Mouse (Mus musculus): ENCODE measurements around the gene Fam131c. TPM values are rescaled to one million over a fixed set of nuclear protein-coding genes. Genes with fewer than 3 reads are reported as not detected.

The Fam131c gene
- polyA plus RNA-seq, 1 experiment from 2014 or later, result not detected

DNA sequence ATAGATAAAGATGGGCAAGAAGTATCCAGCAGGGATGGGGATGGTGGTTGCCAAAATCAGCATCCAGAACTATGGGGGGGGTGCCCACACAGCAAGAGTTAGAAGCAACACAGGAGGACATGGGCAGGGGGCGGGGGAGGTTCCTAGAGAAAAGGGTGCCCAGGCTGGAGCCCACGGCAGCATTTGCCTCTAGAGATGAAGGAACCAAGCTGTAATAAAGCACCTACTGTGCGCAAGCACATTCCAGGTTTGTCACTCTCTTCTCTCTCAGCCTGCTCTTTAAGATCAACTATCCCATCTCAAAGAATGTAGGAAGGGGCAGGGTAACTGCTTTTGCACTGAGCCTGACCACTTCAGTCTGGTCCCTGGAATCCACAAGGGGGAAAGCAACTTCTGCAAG is 40.6 kb downstream of the Fam131c start:
- 84% methylated on average over 3 of the region's 3 CpGs for WGBS (ENCODE audit: missing documents)

DNA sequence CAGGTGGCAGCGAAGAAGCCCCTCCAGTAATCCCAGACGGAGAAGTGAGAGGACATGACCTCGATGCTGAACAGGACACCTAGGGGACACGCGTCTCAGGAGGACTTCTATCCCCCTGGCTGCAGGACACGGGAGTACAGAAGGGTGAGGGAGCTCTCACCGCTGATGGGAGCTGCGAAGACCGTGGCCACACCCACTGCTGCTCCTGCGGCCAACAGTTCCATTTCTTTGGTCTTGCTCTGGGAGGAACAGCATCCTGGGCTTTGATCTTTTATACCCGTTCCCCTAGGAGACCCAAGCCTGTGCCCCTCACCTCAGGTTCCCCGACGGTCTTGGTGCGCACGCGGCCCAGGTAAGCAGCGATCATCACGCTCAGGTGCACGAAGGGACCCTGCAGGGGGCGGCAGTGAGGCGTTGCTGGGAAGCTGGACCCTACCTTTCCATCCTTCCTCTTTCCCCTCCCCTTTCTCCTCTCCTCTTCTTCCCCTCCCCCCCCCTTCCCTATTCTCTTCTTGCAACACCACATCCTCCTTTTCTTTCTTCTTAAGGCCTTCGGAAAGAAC is 43.5 kb downstream of the Fam131c start:
- Histone ChIP-seq H3K4me3 (ENCODE audit: inconsistent target) (no peak overlapping the region), H3K27ac (no peak overlapping the region), H3K79me2 (ENCODE audit: inconsistent target) (no peaks in the 10 kb centered on the region), H3K36me3 (ENCODE audit: inconsistent target) (no peaks in the 10 kb centered on the region)
- 37% methylated on average over 21 of the region's 22 CpGs for WGBS (ENCODE audit: missing documents)

More for the DNA sequence above, 40.6 kb downstream of the Fam131c start:
- Histone ChIP-seq H3K79me2 (ENCODE audit: inconsistent target) (no peaks in the 10 kb centered on the region), H3K4me3 (ENCODE audit: inconsistent target) (no peak overlapping the region), H3K27ac (no peak overlapping the region), H3K36me3 (ENCODE audit: inconsistent target) (no peaks in the 10 kb centered on the region)

- WGBS (ENCODE audit: missing documents), result 93% methylated on average over 7 of the region's 7 CpGs
- Histone ChIP-seq H3K27ac (no peak within 1 kb of the TSS), H3K4me3 (ENCODE audit: inconsistent target) (no peak within 1 kb of the TSS), H3K36me3 (ENCODE audit: inconsistent target) (no peaks in the 10 kb centered on the region), H3K79me2 (ENCODE audit: inconsistent target) (no peaks in the 10 kb centered on the region)
These were observed 47.9 kb downstream of the Fam131c start, which contains the start of gene Clcnkb for GRCm38 (mm10) chr4:141415924-141416323. Clcnkb (minus strand) TSS chr4:141416014.

- Histone ChIP-seq H3K79me2 (ENCODE audit: inconsistent target) (no peaks in the 10 kb centered on the region), H3K4me3 (ENCODE audit: inconsistent target) (no peak overlapping the region), H3K27ac (peak overlapping the region; percentile 44), H3K36me3 (ENCODE audit: inconsistent target) (no peaks in the 10 kb centered on the region)
- 18% methylated on average over 27 of the region's 27 CpGs for WGBS (ENCODE audit: missing documents)
These were observed 51.6 kb downstream of the Fam131c start for GRCm38 (mm10) chr4:141419398-141420191.

DNA sequence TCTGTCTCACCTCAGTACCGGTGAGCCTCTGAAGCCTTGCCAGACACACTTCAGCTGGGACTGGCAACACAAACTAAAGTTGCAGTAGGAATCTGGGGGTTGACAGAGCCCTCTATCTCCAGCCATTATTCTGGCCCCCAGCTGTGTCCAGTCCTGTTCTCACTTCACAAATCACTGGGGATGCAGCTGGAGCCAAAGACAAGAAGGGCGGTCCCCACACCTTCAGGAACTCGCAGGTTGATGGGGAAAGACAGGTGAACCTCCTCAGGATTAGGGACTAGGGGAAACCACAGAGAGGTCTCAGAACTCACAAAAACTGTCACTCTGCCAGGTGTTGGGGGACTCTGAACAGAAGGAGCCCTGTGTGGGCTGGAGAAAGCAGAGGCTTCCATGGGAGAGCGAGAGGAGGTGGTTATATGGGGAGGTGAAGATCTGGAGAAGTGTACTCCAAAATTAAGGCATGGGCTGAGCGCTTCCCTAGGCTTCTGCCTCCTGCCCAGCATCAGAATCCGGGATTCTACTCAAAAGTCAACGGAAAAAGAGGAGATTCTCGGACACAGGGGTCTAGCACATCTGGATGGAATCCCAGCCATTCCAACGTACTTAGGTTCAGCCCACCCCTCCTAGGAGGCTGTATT is 52.3 kb downstream of the Fam131c start, which contains the start of gene Hspb7:
Gene Hspb7 (plus strand): TSS at position 588 of the 638 bp plus-strand sequence.
- Histone ChIP-seq H3K4me3 (ENCODE audit: inconsistent target) (no peak within 1 kb of the TSS), H3K36me3 (ENCODE audit: inconsistent target) (no peaks in the 10 kb centered on the region), H3K79me2 (ENCODE audit: inconsistent target) (no peaks in the 10 kb centered on the region), H3K27ac (peak within 1 kb of the TSS; percentile 44)
- WGBS (ENCODE audit: missing documents), result 79% methylated on average over 9 of the region's 9 CpGs

DNA sequence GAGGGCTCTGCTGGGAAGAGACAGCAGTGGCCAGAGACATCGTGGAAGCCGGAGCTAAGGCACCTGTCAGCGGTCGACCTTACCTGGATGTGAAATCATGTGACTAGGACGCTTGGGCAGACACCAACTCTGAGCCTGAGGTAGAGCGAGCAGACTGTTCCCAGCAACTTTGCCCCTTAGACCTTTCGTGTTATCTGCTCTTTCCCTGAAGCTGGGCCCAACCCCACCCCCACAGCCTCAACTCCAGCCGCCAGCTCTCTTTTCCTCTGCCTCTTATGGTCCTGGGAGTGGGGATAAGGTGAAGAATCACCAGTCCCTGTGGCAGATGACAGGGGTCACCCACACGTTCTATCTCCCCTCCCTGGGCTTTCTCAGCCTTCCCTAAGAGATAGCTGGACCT is 52.9 kb downstream of the Fam131c start:
- 90% methylated on average over 9 of the region's 9 CpGs for WGBS (ENCODE audit: missing documents)

GRCm38 (mm10) chr4:141421423-141421822 is 53.4 kb downstream of the Fam131c start:
- Histone ChIP-seq H3K79me2 (ENCODE audit: inconsistent target) (no peaks in the 10 kb centered on the region), H3K27ac (no peak overlapping the region), H3K36me3 (ENCODE audit: inconsistent target) (no peaks in the 10 kb centered on the region), H3K4me3 (ENCODE audit: inconsistent target) (no peak overlapping the region)
- 89% methylated on average over 14 of the region's 14 CpGs for WGBS (ENCODE audit: missing documents)

More for the DNA sequence above, 52.9 kb downstream of the Fam131c start:
- H3K79me2 ChIP-seq (ENCODE audit: inconsistent target), result no peaks in the 10 kb centered on the region
- no peaks in the 10 kb centered on the region for H3K36me3 ChIP-seq (ENCODE audit: inconsistent target)
- no peak overlapping the region for H3K4me3 ChIP-seq (ENCODE audit: inconsistent target)
- no peak overlapping the region for H3K27ac ChIP-seq

DNA sequence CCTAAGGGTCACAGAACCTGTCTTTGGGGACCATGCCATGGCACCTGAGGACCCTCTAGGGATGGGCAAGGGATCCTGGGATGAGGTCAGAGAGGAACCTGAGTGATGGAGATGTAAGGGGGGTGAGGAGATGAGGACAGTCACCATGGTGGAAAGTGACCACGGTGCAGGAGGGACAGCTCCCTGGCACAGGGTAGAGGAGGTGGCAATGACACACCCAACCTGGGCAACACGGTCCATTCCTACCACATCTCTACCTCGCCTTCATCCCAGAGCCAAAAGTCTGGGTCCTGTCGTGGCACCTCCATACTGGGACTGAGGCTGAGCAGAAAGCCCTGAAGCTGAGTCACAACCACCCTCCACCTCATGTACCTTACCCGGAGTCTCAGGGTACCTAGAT is 54.8 kb downstream of the Fam131c start:
- Histone ChIP-seq H3K36me3 (ENCODE audit: inconsistent target) (no peaks in the 10 kb centered on the region), H3K4me3 (ENCODE audit: inconsistent target) (no peak overlapping the region), H3K27ac (no peak overlapping the region), H3K79me2 (ENCODE audit: inconsistent target) (no peaks in the 10 kb centered on the region)
- 96% methylated on average over 5 of the region's 5 CpGs for WGBS (ENCODE audit: missing documents)

GRCm38 (mm10) chr4:141423288-141423687 is 55.3 kb downstream of the Fam131c start:
- H3K36me3 ChIP-seq (ENCODE audit: inconsistent target), result no peaks in the 10 kb centered on the region
- H3K27ac ChIP-seq, result no peak overlapping the region
- no peaks in the 10 kb centered on the region for H3K79me2 ChIP-seq (ENCODE audit: inconsistent target)
- no peak overlapping the region for H3K4me3 ChIP-seq (ENCODE audit: inconsistent target)
- WGBS (ENCODE audit: missing documents), result 84% methylated on average over 5 of the region's 5 CpGs

DNA sequence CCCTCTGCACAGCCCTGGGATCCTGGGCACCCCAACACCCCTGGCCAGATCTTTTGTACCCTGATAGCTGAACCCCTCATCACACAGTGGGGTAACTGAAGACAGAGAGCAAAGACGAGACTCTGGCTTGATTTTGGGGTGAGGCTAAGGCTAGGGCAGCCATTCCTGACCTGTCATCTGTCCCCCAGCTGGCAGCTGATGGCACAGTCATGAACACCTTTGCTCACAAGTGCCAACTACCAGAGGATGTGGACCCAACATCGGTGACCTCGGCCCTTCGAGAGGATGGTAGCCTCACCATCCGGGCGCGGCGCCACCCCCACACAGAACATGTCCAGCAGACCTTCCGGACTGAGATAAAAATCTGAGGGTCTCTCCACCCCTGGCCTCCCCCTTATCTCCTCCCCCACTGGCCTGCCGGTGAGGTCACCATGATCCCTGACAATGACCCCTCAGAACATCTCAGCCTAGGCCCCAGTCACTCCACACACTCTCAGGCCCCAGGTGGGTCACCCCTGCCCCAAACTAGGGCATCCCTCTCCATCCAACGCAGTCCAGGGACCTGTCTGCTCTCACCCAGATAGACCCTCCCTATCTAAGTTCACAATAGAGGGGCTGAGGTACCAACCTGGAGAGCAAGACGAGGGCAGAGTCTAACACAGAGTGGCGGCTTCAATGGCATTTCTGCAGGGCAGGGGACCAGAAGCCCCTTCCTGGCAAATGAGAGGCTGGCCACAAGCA is 55.8 kb downstream of the Fam131c start:
- H3K27ac ChIP-seq, result 0 out of 2 replicates have a peak overlapping the region, but pooled peaks have one; percentile 1
- no peaks in the 10 kb centered on the region for H3K36me3 ChIP-seq (ENCODE audit: inconsistent target)
- 96% methylated on average over 13 of the region's 13 CpGs for WGBS (ENCODE audit: missing documents)
- no peaks in the 10 kb centered on the region for H3K79me2 ChIP-seq (ENCODE audit: inconsistent target)
- H3K4me3 ChIP-seq (ENCODE audit: inconsistent target), result no peak overlapping the region

DNA sequence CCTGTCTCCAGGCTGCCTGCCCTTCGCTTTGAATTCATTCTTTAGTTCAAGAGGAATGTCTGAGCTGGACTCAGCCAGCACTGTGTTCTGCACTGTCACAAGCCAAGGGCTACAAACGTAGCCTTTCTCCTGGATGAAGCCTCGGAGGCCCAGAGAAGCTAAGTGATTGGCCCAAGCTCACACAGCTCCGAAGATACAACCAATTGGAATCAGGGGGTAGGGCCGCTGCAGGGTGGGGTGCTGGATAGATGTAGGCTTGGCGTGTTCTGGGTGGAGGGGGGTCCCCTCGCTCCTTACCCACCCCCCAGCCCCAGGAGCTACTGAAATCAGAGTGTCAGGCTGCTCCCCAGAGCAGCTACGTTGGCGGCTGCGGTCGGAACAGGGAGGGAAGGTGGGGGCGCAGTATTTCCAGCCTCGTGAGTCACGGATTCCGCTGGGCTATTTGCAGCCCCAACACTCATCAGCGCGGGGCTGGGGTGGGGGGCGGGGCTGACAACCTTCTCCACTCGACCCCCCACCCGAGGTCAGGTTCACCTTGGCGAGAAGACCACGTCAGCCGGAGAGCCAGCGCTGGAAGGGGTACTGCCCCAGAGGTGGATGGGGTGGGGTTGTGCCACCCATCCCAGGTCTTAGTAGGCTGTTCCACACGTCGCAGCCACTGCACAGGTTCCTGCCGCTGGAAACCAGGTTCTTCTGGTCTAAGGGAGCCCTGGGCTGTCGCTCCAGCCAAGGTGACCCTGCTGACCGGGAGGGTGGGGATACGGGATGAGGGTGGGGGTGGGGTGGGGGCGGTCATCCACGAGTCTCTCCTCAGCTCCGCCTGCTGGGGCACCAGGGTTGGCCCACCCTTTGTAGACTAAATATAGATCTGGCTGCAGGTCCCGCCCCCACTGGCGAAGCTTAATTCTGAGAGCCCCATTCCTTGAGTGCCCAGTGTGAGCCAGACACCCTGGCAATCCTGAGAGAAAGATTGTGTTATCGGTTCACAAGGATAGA is 57.8 kb downstream of the Fam131c start:
- Histone ChIP-seq H3K79me2 (ENCODE audit: inconsistent target) (no peaks in the 10 kb centered on the region), H3K36me3 (ENCODE audit: inconsistent target) (no peaks in the 10 kb centered on the region), H3K4me3 (ENCODE audit: inconsistent target) (peak overlapping the region; percentile 40), H3K27ac (peak overlapping the region; percentile 69)
- 5% methylated on average over 30 of the region's 36 CpGs for WGBS (ENCODE audit: missing documents)

DNA sequence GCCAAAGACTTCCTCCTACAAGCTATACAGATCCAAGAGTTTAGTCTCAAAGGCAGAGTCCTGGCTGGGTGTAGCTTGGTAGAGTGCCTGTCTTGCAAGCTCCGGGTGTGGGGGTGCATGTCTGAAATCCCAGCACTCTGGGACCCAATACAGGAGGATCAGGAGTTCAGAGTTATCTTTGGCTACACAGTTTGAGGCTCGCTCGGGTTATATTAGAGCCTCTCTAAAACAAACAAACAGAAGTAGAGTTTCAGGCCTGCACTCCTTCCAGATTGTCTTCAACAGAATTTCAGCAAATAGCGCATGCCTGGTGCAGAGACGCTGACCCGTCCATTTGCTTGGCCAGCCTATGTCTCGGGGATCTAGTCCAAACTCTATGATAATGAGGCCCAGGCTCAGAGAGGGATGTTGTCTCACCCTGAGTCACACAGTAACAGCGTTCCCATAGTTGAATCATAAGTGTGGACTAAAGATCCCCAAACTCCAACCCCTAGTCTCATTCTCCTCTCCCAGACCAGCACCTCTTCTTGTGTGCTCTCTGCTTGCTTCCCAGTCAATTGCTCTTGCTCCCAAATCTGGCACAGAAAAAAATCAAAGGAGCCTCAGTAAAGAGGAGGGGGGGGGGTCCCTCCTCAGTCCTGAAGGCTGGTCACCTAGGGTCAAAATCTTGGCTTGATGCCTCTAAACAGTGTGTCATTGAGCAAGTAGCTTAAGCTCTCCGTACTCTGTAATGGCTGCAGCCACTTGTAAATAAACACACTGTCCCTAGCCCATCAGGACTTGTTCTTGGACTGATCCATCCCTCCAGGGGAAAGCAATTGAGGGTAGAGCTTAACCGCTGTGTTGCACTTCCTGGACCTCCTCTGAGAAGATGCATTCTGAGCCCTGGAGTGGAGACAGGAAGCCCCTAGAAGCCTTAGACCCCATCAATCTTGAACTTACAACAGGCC is 59.1 kb downstream of the Fam131c start:
- Histone ChIP-seq H3K36me3 (ENCODE audit: inconsistent target) (no peaks in the 10 kb centered on the region), H3K4me3 (ENCODE audit: inconsistent target) (no peak overlapping the region), H3K79me2 (ENCODE audit: inconsistent target) (no peaks in the 10 kb centered on the region), H3K27ac (peak overlapping the region; percentile 69)
- 96% methylated on average over 10 of the region's 10 CpGs for WGBS (ENCODE audit: missing documents)

DNA sequence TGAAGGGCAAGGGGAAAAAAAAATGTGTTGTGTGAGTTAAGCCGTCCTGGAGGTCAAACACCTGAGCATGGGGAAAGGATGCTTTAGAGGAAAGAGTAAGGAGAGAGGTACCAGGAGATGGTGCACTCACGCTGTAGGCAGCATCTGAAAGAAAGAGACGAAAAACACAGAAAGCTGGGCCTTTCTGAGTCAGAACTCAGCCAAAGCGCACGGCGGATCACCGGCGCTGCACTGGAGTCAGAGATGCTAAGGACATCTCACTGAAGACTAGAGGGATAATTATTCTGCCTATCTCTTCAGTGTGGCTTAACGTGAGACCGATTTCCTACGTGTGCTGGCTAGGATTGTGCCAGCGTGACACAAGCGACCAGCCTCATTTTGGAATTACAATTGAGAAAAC is 59.9 kb downstream of the Fam131c start:
- Histone ChIP-seq H3K4me3 (ENCODE audit: inconsistent target) (no peak overlapping the region), H3K36me3 (ENCODE audit: inconsistent target) (no peaks in the 10 kb centered on the region), H3K79me2 (ENCODE audit: inconsistent target) (no peaks in the 10 kb centered on the region), H3K27ac (no peak overlapping the region)
- WGBS (ENCODE audit: missing documents), result 97% methylated on average over 13 of the region's 13 CpGs
